Mouse (Mus musculus): ENCODE data around the gene 4932438A13Rik. TPM values are rescaled to one million over a fixed set of nuclear protein-coding genes. Genes with fewer than 3 reads are reported as not detected.

4932438A13Rik gene
- polyA plus RNA-seq, 1 experiment = 15.8 TPM

GRCm38 (mm10) chr3:36918322-36918721 lies 55.4 kb downstream of the 4932438A13Rik start:
- peak; percentile 3 for DNase-seq (ENCODE audit: low read depth)

DNA sequence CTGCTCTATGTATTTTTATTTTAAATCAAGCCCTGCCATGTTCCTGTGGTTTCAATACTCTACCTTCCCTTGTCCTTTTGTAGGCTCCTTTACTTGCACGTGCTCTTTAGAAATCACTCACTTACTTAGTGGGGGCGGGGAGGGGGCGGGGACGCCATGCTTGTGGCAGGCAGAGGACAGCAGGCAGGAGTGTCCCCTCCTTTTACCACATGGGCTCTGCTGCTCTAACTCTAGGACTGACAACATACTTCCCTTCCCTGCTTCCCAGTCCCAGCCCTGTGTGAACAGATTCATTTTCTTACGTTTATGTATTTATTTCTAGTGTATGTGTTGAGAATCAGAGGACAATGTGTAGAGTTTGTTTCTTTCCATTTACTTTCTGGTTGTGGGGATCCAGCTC lies 78.7 kb downstream of the 4932438A13Rik start:
- no peak for DNase-seq (ENCODE audit: low read depth)

- DNase-seq (ENCODE audit: low read depth) = peak; percentile 67
Measured at GRCm38 (mm10) chr3:36942108-36942507, 79.2 kb downstream of the 4932438A13Rik start.

- no peak for DNase-seq (ENCODE audit: low read depth)
Measured at GRCm38 (mm10) chr3:36943706-36944105, 80.8 kb downstream of the 4932438A13Rik start.

- DNase-seq (ENCODE audit: low read depth) = no peak
Measured at GRCm38 (mm10) chr3:37037979-37038378, 175.1 kb downstream of the 4932438A13Rik start.

- no peak for DNase-seq (ENCODE audit: low read depth)
Measured at GRCm38 (mm10) chr3:37039811-37040210, 176.9 kb downstream of the 4932438A13Rik start.

GRCm38 (mm10) chr3:37051491-37051890 lies 188.6 kb downstream of the 4932438A13Rik start:
- no peak for DNase-seq (ENCODE audit: low read depth)

GRCm38 (mm10) chr3:37063406-37063805 lies 200.5 kb downstream of the 4932438A13Rik start, which contains the start of gene Adad1:
TSS of gene Adad1 (plus strand) at chr3:37063527.
- no peak for DNase-seq (ENCODE audit: low read depth)

DNA sequence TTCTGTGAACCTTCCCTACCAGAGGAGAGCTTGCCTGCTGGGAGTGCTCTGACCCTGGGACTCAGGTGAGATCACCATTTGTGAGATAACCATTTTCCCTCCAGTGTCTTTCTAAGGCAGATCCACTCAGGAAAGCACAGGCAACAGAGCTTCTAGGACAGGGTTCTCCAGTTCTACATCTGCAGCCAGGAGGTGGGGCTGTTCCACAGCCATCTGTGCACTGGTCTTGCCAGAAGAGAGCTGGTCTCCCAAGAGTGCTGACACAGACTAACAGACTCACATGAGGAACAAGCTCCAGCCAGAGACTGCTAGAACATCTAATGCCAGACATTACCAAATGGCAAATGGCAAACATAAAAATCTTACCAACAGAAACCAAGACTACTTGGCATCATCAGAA lies 210.3 kb downstream of the 4932438A13Rik start:
- no peak for DNase-seq (ENCODE audit: low read depth)

- no peak for DNase-seq (ENCODE audit: low read depth)
Measured at GRCm38 (mm10) chr3:37084860-37085259, 222.0 kb downstream of the 4932438A13Rik start.

DNA sequence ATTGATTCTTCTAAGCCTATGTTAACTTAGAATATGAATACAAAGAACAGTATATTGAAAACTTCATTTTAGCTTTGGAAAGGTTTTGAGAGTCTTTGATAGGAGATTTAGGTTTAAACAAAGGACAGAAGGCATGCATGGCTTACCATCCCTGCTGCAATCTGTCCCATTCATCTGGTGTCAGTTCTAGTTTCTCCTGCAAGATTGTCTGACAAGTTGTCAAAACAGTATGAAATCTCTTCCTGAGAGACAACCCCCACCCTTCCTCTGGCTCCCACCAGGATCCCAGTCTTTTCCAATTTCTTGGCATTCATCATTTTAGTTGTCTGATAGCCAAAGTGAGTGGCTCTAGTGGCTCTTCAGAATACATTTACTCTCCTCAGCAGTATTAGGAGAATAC lies 227.8 kb downstream of the 4932438A13Rik start:
- DNase-seq (ENCODE audit: low read depth) = no peak

Other genes with a start within 250 kb of the 4932438A13Rik start
- gene Bbs7, start 249.6 kb upstream of the 4932438A13Rik start, polyA plus RNA-seq (2012; rRNA removed) = 2.3 and 2.7 TPM in 2 replicates
- 2.2 and 2.3 TPM in 2 replicates for gene Trpc3, start 172.9 kb upstream of the 4932438A13Rik start, polyA plus RNA-seq (2012; rRNA removed)
- gene Adad1, start 200.4 kb downstream of the 4932438A13Rik start, polyA plus RNA-seq (2012; rRNA removed) = 0.68 and 1.2 TPM in 2 replicates